Mouse (Mus musculus) left cerebral cortex, postnatal 36 days (tissue): ENCODE measurements at regions not wholly inside any gene's neighbourhood (a gene's known extent, or its start where the extent isn't known, plus 50 kb on each side); places are given as distances from the start of the nearest gene placed in this dataset.

Experiments
- DNase-seq, 2 experiments: peaks; one replicate each; pipeline ENCODE4 v3.0.0; 2021 to 2022; ENCODE audit warnings: low spot score in 2 of 2, mixed read lengths in 1 of 2
- intact Hi-C: fragments of 180-260 bp; cut with DNase I; formaldehyde crosslinking; loops from one replicate; pipeline ENCODE4 v1.15.1; 2025

DNA sequence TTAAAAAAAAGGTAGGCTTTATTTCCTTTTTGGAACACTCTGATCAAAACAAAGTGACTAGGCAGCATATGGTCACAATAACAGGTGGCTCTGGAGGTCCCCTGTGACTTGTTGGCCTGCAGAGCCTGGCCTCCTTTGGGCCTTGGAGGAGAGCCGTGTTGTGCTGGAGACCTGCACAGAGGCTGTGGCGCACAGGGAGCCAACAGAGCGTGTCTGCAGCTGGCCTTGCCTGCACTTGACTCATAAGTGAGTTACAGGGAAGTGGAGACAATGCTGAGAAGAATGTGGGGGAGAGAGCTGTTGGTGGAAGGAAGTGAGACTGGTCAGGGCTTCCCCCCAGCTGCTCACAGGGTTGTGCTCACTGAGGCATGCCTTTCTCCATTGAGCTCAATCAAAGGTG lies 175.7 kb downstream of the Foxo1 start:
- no peak for DNase-seq
- intact Hi-C loops, result no loop called here

DNA sequence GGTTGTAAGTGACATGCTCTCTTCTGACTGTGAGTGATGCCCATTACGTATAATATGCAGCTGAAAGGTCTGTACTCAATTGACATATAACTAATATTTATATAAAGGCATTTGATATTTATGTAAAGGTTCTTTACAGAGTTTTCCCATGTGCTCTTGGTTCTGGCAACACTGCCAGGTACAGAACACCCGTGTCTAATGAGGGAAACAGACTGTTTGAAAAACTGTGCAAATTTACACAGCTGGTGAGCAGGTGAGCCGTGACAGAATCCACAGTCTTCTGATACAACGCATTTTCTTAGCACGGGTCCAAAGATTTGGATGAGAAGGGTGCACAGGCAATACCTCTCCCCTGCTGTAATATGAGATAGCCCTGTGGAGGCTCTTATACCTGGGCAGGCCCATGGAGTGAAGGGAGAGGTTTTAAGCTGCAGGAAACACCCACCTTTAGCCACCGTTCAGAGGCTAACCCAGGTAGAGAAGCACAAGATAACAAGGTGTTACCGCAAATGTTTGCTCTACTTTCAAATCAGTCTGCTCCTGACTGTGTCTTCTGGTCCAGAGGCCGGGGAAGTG lies 161.0 kb downstream of the Foxo1 start:
- intact Hi-C loops, result no loop called here
- no peak for DNase-seq

DNA sequence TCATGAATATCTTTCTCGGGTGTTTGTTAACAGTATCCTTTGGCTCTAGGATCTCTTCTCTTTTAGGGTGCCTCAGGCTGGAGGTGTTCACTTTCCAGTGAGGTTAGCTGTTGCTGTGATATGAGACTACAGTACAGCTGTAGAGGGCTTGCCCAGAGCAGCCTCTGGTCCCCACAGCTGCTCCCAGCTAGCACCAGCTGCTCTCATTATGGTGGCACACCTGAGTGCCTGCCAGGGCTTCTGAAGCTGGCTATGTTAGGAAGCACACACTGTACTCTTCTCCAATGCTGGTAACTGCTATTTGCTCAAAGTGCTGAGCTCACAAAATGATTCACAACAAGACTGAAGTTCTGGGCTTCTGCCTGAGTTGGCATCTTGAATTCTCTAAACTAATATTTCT lies 154.7 kb downstream of the Foxo1 start:
- intact Hi-C loops, result no loop called here
- DNase-seq, result no peak

DNA sequence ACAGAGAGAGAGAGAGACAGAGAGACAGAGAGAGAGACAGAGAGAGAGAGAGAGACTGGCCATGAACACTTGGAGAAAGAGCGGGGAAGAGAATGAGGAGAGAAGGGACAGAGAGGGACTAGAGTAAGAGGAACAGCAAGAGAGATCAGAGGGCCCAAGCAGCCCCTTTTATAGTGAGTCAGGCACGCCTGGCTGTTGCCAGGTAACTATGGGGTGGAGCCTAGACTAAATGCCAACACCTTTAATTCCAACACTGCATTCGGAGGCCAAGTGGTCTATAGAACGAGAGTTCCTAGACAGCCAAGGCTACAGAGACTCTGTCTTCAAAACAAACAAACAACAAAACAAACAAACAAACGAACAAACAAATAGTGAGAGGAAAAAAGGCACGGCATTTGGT lies 148.1 kb downstream of the Foxo1 start:
- intact Hi-C loops, result no loop called here
- DNase-seq, result no peak

DNA sequence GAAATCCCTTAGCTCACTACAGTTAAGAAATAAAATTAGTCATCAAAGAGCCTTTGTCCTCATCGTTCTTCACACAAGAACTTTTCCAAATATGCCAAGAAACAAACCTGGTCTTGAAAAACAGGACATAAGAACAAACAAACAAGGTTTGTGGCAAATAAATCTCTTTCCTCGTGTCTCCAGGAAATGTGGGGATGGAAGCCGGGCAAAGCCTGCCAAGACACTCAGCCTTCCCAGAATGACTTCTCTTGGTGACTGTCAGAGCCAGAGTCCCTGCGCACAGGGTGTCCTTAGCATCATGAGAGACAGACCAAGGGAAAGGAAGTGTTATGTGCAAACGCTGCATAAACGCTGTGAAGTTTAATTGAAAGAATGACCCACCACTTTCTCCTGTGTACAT lies 147.2 kb downstream of the Foxo1 start:
- no peak for DNase-seq
- intact Hi-C loops, result no loop called here

DNA sequence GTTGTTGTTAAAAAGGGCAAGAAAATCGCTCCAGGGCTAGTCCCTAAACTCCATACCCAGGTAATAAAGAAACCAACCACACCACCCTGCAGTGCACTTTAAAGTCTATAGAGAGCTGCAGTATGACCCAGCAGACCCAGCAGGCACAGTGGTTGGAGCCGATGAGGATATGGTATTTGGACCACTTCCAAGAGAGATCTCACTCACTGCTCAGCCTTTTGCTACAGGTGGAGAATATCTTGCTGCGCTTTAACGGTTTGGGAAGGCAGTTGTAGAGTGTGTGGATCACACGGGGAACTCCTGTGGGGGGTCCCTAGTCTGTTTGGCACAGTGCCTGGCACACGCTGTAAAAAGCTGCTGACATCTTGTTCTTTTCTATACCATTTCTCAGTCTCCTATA lies 145.9 kb downstream of the Foxo1 start:
- intact Hi-C loops, result no loop called here
- DNase-seq, result no peak

DNA sequence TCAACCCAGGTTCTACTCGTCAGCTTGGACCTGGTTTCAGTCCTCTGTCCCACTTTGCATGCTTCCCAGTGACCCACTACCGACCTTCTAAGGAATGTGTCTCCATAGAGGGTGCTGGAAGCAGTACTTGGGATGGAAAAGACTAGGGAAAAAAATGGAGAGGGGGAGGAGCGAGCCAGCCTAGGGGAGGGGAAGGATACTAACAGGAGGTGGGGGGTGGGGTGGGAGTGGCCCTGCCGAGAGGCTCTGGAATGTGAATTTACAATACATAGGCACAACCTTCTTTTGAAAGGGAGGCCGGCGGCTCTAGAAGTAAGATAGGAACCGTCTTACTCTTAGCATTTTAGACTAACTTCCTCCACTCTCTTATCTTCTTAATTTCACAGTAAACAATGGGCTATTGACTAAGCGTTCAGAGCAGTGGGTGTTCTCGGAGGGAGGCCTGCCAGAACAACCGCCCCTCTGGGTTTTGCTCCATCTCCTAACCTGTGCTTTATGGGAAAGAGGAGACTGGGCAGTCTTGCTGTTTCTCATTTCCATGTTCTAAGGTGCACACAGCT lies 145.1 kb downstream of the Foxo1 start:
- DNase-seq, result no peak
- intact Hi-C loops, result no loop called here

DNA sequence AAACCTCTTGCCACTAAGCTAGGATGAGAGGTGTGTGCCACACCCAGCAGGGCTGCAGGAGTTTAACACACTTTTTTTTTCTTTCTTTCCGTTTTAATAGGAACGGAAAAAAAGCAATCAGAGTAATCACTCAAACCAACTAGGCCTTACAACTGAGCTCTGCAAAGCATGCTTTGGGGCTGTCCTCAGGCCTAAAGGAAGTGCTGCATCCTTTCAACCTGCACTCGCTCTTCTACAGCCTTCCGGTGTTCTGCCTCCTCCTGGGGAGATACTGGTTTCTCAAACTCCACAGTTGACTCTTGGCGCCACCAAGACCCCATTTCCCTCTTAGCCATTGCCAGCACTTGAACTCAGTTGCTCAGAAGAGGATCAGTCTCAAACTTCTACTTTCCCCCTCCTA lies 143.2 kb downstream of the Foxo1 start:
- DNase-seq, result no peak
- intact Hi-C loops, result no loop called here

DNA sequence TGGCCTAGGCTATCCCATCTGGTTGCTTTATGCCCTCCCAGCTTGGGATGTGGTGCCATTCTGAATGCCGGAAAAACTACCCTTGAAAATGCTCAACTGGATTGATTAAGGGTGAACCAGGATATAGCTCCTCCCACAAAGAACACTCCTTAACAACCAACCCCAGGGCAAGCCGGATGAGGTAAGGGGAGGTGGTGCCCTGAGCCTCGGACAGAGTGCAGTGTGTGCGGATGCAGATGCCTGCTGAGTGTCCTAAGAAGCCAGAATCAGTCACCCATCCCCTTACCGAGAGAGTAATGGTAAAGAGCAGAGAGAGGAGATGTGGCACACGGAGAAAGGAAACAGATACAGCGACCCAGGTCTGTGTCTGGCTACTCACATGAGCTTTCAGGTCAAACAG lies 141.3 kb downstream of the Foxo1 start:
- no peak for DNase-seq
- intact Hi-C loops, result loop anchor here (5.0 kb wide), 1 partner anchor 142 kb away; the partner anchor contains the start of gene Foxo1

DNA sequence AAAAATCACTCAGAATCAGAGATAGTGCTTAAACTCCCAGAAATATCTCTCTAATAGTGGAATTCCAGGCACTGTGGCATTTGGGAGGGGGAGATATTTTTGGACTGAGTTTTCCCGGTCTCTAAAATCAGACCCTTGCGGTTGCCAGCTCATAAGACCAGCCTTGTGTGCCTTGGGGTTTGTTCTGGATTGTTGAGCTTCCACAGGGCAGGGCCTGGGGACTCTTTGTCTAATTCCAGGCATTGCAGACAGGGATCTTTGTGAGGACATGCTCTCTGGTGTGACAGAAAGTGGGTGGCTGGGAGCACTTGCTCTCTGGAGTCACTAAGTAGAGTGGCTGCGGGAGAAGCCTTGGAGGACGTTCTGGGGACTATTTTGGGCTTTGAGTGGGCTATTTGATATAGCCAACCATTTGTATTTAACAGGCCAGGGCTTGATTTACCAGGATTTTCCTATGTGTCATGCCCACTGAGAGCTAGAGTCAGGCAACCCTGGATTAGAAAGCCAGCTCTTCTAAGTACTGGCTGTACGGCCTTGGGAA lies 138.7 kb downstream of the Foxo1 start:
- DNase-seq, result no peak
- intact Hi-C loops, result loop anchor here (5.0 kb wide), 1 partner anchor 140 kb away; the partner anchor contains the start of gene Foxo1

DNA sequence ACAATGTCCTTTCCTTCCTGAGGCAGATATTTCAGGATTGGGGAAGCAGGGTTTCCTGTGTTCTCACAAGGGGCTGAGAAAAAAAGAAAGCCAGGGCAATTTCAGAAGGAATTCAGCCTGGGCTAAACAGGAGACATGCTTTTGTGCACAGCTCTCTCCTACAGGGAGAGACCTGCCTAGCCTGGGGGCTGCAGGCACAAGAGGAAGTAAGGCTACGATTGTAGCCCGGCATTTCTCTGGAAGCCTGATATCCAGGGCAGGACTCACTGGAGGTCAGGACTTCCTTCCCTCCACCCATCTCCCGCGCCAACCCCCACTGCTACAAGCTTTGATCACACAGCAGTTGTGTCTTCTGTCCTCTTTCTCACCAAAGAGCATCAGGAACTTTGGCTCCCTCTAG lies 136.5 kb downstream of the Foxo1 start:
- DNase-seq, result no peak
- intact Hi-C loops, result loop anchor here (5.0 kb wide), 1 partner anchor 137 kb away; the partner anchor contains the start of gene Foxo1

DNA sequence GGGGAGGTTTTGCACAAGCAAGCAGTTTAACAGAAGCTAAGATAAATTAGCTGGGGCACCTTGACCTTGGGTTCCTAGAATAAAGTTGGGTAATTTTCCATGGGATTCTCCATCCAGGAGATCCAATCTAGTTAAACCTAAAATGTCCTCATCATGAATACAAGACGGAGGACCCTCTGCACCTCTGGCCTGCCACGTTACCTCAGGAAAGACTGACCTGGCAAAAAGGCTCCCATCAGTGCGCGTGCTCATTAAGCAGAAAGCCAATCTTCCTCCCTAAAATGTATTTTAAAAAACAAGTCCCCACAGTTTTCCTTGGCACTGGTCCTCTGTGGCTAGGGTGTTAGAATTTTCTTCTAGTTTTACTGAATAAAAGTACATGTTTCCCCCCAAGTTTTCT lies 134.9 kb downstream of the Foxo1 start:
- no peak for DNase-seq
- intact Hi-C loops, result no loop called here
